Mouse (Mus musculus) heart, embryonic 15.5 days (tissue): ENCODE data around the gene Amy2a1. TPM values are rescaled to one million over a fixed set of nuclear protein-coding genes. Genes with fewer than 3 reads are reported as not detected.
"Not testable (repeated sequence)": the region's sequence is repeated elsewhere in the genome, so short reads cannot be mapped to it uniquely, and the experiment has no call there.

Experiments
- ATAC-seq: fragments of 200-750 bp; cut with Nextera tagmentation; replicated peaks from 2 replicates; pipeline ENCODE4 v1.8.0; 2017; ENCODE audit warnings: low read depth, moderate TSS enrichment; ENCODE audit not compliant: insufficient number of reproducible peaks, insufficient read depth, low FRiP score
- H3K27ac ChIP-seq: fragments of 300-500 bp; sonication (generic); 2 replicates; pipeline ENCODE4 v1.5.1; 2015; ENCODE audit warnings: mild to moderate bottlenecking, inconsistent platforms
- H3K27me3 ChIP-seq: fragments of 300-500 bp; sonication (generic); 2 replicates; pipeline ENCODE4 v1.6.1; 2015; ENCODE audit warnings: inconsistent platforms
- H3K36me3 ChIP-seq: fragments of 300-500 bp; sonication (generic); 2 replicates; pipeline ENCODE4 v1.6.1; 2015; ENCODE audit warnings: mild to moderate bottlenecking, inconsistent platforms
- H3K4me1 ChIP-seq: fragments of 300-500 bp; sonication (generic); replicated peaks from 2 replicates; pipeline ENCODE4 v1.6.1; 2015; ENCODE audit warnings: inconsistent platforms
- H3K4me2 ChIP-seq: fragments of 300-500 bp; sonication (generic); 2 replicates; pipeline ENCODE4 v1.6.1; 2015; ENCODE audit warnings: inconsistent platforms, mild to moderate bottlenecking, moderate library complexity
- H3K4me3 ChIP-seq: fragments of 300-500 bp; sonication (generic); 2 replicates; pipeline ENCODE4 v1.5.1; 2015; ENCODE audit warnings: mild to moderate bottlenecking, inconsistent platforms
- H3K9ac ChIP-seq: fragments of 300-500 bp; sonication (generic); 2 replicates; pipeline ENCODE4 v1.6.1; 2015; ENCODE audit warnings: mild to moderate bottlenecking, inconsistent platforms
- H3K9me3 ChIP-seq: fragments of 300-500 bp; sonication (generic); replicated peaks from 2 replicates; pipeline ENCODE4 v1.6.1; 2016; ENCODE audit warnings: inconsistent platforms
- WGBS: fragments of 180-500 bp; shearing (Covaris S2); methylation state at CpG from one replicate; pipeline ENCODE4 v1.1.7; 2015; ENCODE audit warnings: mixed read lengths; 5-methylcytosine and 5-hydroxymethylcytosine counted together
- polyA plus RNA-seq: library from polyadenylated mRNA; unstranded; fragments of >200 nt; fragmentation: Nextera tagmentation; extraction: Ambion mirVana; gene quantifications from 2 replicates; pipeline ENCODE4 v1.2.1, GENCODE M21; 2015

Gene Amy2a1
- polyA plus RNA-seq, result 3.6 TPM in 1 of 2 replicates, not detected in the other

- not testable (repeated sequence) for H3K9ac ChIP-seq, H3K4me3 ChIP-seq, H3K27ac ChIP-seq, H3K27me3 ChIP-seq, H3K4me1 ChIP-seq, H3K36me3 ChIP-seq, H3K4me2 ChIP-seq, ATAC-seq, H3K9me3 ChIP-seq
- WGBS, result 74% methylated on average over 3 of the region's 3 CpGs
Measured at GRCm38 (mm10) chr3:113532328-113532727, at the start of gene Amy2a1. TSS of gene Amy2a1 (minus strand) at chr3:113532428.

- H3K4me1 ChIP-seq, result no peaks in the 10 kb centered on the region
- H3K27ac ChIP-seq, result no peak overlapping the region
- no peaks in the 10 kb centered on the region for H3K9me3 ChIP-seq
- no peaks in the 10 kb centered on the region for H3K27me3 ChIP-seq
- H3K4me2 ChIP-seq, result no peak overlapping the region
- no peak overlapping the region for H3K9ac ChIP-seq
- 72% methylated on average over 4 of the region's 4 CpGs for WGBS
- H3K36me3 ChIP-seq, result no peaks in the 10 kb centered on the region
- no peak overlapping the region for H3K4me3 ChIP-seq
- ATAC-seq, result no peak
Measured at GRCm38 (mm10) chr3:113574578-113574977, 42.4 kb upstream of the Amy2a1 start.

- H3K4me1 ChIP-seq, result no peaks in the 10 kb centered on the region
- H3K9ac ChIP-seq, result no peak overlapping the region
- WGBS, result 60% methylated on average over 2 of the region's 2 CpGs
- no peaks in the 10 kb centered on the region for H3K36me3 ChIP-seq
- H3K4me3 ChIP-seq, result no peak overlapping the region
- no peaks in the 10 kb centered on the region for H3K27me3 ChIP-seq
- ATAC-seq, result no peak
- H3K27ac ChIP-seq, result no peak overlapping the region
- no peaks in the 10 kb centered on the region for H3K9me3 ChIP-seq
- no peak overlapping the region for H3K4me2 ChIP-seq
Measured at GRCm38 (mm10) chr3:113574138-113574537, 41.9 kb upstream of the Amy2a1 start.

- H3K9ac ChIP-seq, result no peak overlapping the region
- H3K36me3 ChIP-seq, result no peaks in the 10 kb centered on the region
- no peak overlapping the region for H3K4me2 ChIP-seq
- no peak overlapping the region for H3K4me3 ChIP-seq
- 78% methylated on average over 3 of the region's 3 CpGs for WGBS
- H3K9me3 ChIP-seq, result no peaks in the 10 kb centered on the region
- no peaks in the 10 kb centered on the region for H3K27me3 ChIP-seq
- no peak for ATAC-seq
- no peaks in the 10 kb centered on the region for H3K4me1 ChIP-seq
- no peak overlapping the region for H3K27ac ChIP-seq
Measured at GRCm38 (mm10) chr3:113572158-113572557, 39.9 kb upstream of the Amy2a1 start.

- Histone ChIP-seq H3K9me3 (no peaks in the 10 kb centered on the region), H3K27ac (no peak overlapping the region), H3K27me3 (no peaks in the 10 kb centered on the region), H3K4me2 (no peak overlapping the region), H3K4me3 (no peak overlapping the region), H3K4me1 (no peaks in the 10 kb centered on the region), H3K36me3 (no peaks in the 10 kb centered on the region), H3K9ac (no peak overlapping the region)
- ATAC-seq, result no peak
Measured at GRCm38 (mm10) chr3:113539692-113540091, 7.5 kb upstream of the Amy2a1 start.

Other genes starting within 250 kb of the Amy2a1 start
- gene Amy2a4, start 241.0 kb downstream of the Amy2a1 start, polyA plus RNA-seq, result 0.44 TPM in 1 of 2 replicates, not detected in the other
- gene Amy2a3, start 208.4 kb downstream of the Amy2a1 start, polyA plus RNA-seq, result 0.44 TPM in 1 of 2 replicates, not detected in the other
- gene Amy2a2, start 175.8 kb downstream of the Amy2a1 start, polyA plus RNA-seq, result 0.44 TPM in 1 of 2 replicates, not detected in the other
- gene Amy1, start 74.3 kb upstream of the Amy2a1 start, polyA plus RNA-seq, result 0.79 and 1.4 TPM in 2 replicates
- 21.2 and 25.5 TPM in 2 replicates for gene Rnpc3, start 97.7 kb upstream of the Amy2a1 start, polyA plus RNA-seq